Mouse (Mus musculus) hindbrain, embryonic 11.5 days (tissue): ENCODE measurements around the gene Ppp1r1a. TPM values are rescaled to one million over a fixed set of nuclear protein-coding genes. Genes with fewer than 3 reads are reported as not detected.

Experiments used
- ATAC-seq: fragments of 200-750 bp; cut with Nextera tagmentation; 2 replicates; pipeline ENCODE4 v1.8.0; 2017; ENCODE audit warnings: mild to moderate bottlenecking, moderate TSS enrichment, moderate library complexity; ENCODE audit not compliant: low FRiP score
- DNase-seq: peaks from one replicate; pipeline ENCODE4 v3.0.0-alpha.2; 2015; ENCODE audit warnings: low spot score
- H3K27ac ChIP-seq: fragments of 300-500 bp; sonication (generic); 2 replicates; pipeline ENCODE4 v1.5.1; 2014; ENCODE audit warnings: mild to moderate bottlenecking, low read depth, low read length
- H3K27me3 ChIP-seq: fragments of 300-500 bp; sonication (generic); 2 replicates; pipeline ENCODE4 v1.6.1; 2014; ENCODE audit warnings: mild to moderate bottlenecking, low read length, moderate library complexity, mixed read lengths; ENCODE audit not compliant: control insufficient read depth, insufficient read depth
- H3K36me3 ChIP-seq: fragments of 300-500 bp; sonication (generic); 2 replicates; pipeline ENCODE4 v1.6.1; 2014; ENCODE audit warnings: mild to moderate bottlenecking, low read length, moderate library complexity, mixed read lengths; ENCODE audit not compliant: control insufficient read depth, insufficient read depth
- H3K4me1 ChIP-seq: fragments of 300-500 bp; sonication (generic); replicated peaks from 2 replicates; pipeline ENCODE4 v1.6.1; 2014; ENCODE audit warnings: low read length, mixed read lengths; ENCODE audit not compliant: control insufficient read depth, insufficient read depth
- H3K4me2 ChIP-seq: fragments of 300-500 bp; sonication (generic); replicated peaks from 2 replicates; pipeline ENCODE4 v1.6.1; 2014; ENCODE audit warnings: mild to moderate bottlenecking, low read depth, low read length
- H3K4me3 ChIP-seq: fragments of 300-500 bp; sonication (generic); 2 replicates; pipeline ENCODE4 v1.5.1; 2014; ENCODE audit warnings: low read depth, low read length
- H3K9ac ChIP-seq: fragments of 300-500 bp; sonication (generic); 2 replicates; pipeline ENCODE4 v1.6.1; 2014; ENCODE audit warnings: low read depth, low read length
- H3K9me3 ChIP-seq: fragments of 300-500 bp; sonication (generic); 2 replicates; pipeline ENCODE4 v1.6.1; 2016; ENCODE audit warnings: low read length; ENCODE audit not compliant: control insufficient read depth
- WGBS: fragments of 180-500 bp; shearing (Covaris S2); extraction: QIAGEN DNeasy Blood & Tissue Kit; methylation state at CpG from one replicate; pipeline ENCODE4 v1.1.7; 2014; 5-methylcytosine and 5-hydroxymethylcytosine counted together
- polyA plus RNA-seq: library from polyadenylated mRNA; unstranded; fragments of >200 nt; fragmentation: Nextera tagmentation; extraction: Ambion mirVana; gene quantifications from 2 replicates; pipeline ENCODE4 v1.2.1, GENCODE M21; 2014

The Ppp1r1a gene
- polyA plus RNA-seq, 1 experiment from 2014 or later = 53.7 TPM

DNA sequence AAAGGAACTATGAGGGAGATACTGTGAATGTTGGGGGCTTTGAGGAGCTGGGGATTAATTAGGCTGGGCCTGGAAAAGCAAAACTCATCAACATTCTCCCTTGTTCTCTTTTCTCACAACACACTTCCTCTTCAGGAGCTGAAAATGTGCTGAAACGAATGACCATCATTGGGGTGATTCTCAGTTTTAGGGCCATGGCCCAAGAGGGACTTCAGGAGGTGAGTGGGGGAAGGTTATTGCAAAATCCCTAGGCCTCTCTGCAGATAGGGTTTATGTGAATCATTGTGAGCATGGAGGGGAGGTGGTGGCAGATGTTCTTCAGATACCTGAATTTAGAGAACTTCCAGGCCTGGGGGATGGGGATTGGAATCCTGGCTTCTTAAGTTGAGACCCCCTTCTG, 51.1 kb downstream of the Ppp1r1a start:
- Histone ChIP-seq H3K4me3 (no peak overlapping the region), H3K27me3 (no peaks in the 10 kb centered on the region), H3K9me3 (no peaks in the 10 kb centered on the region), H3K4me2 (no peak overlapping the region), H3K9ac (no peak overlapping the region), H3K36me3 (no peaks in the 10 kb centered on the region), H3K4me1 (no peaks in the 10 kb centered on the region), H3K27ac (no peak overlapping the region)
- ATAC-seq (no peak), DNase-seq (no peak)
- WGBS = 73% methylated on average over 1 of the region's 1 CpGs

DNA sequence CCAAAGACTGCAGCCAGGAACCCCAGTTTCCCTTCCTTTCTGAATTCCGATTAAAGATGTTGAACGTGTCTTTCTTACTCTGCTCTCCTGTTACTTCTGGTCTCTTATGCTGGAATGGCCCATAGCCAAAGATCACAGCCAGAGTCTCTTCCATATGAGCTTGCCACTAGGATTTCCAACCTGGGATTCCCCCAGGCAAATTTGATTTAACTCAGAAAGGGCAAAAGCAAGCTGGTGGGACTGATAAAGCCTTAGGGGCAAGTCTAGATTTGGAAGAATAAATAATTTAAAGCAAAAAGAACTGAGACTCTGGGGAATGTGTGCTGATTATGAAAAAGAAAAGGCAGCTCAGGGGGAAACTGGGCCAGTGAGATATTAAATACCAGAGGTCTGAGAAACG, 52.7 kb downstream of the Ppp1r1a start:
- 70% methylated on average over 3 of the region's 3 CpGs for WGBS
- no peak for DNase-seq
- Histone ChIP-seq H3K4me3 (no peak overlapping the region), H3K4me1 (no peaks in the 10 kb centered on the region), H3K27ac (no peak overlapping the region), H3K36me3 (no peaks in the 10 kb centered on the region), H3K9me3 (no peaks in the 10 kb centered on the region), H3K27me3 (no peaks in the 10 kb centered on the region), H3K4me2 (no peak overlapping the region), H3K9ac (no peak overlapping the region)
- no peak for ATAC-seq

DNA sequence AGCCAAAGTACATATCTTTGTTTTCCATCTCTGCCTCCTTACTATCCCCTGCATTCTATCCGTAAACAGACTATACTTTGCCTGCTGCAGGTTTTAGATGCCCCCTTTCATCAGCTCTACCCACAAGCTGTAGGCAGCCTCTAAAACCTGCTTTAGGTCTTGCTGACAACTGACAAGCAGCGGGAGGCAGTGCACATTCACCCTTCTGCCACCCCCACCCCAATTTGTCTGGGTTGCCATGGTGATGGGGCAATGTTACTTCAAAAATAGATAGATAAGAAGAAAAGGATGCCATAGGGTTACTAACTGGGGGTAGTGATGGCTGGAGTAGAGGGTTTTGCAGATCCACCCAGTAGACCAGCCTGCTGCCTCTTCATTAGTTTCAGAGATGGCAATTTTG, 53.3 kb downstream of the Ppp1r1a start:
- no peaks in the 10 kb centered on the region for H3K4me1 ChIP-seq
- H3K4me2 ChIP-seq = no peak overlapping the region
- DNase-seq (no peak), ATAC-seq (no peak)
- H3K36me3 ChIP-seq = no peaks in the 10 kb centered on the region
- H3K4me3 ChIP-seq = no peak overlapping the region
- H3K27me3 ChIP-seq = no peaks in the 10 kb centered on the region
- WGBS = 47% methylated on average over 2 of the region's 2 CpGs
- H3K27ac ChIP-seq = no peak overlapping the region
- H3K9ac ChIP-seq = no peak overlapping the region
- no peaks in the 10 kb centered on the region for H3K9me3 ChIP-seq

DNA sequence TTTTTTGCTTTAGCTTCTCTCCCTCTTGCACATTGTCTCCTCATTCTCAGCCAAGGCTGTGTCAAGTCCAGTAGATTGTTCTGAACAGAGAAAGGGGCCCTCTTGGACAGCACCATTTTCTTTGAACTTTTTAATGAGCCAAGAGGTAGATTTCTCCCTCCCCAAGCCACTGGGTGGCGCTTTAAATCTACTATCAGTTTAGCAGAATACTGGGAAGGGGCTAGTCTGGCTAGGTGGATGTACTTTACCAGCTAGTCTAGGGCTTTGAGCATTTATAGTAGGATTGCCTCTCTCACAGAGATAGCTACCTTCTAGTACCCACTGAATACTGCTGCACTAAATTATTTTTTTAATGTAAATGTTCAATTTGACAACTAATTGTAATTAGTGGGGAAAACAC, 55.3 kb downstream of the Ppp1r1a start:
- H3K4me2 ChIP-seq = no peak overlapping the region
- H3K9ac ChIP-seq = no peak overlapping the region
- H3K4me3 ChIP-seq = no peak overlapping the region
- H3K36me3 ChIP-seq = no peaks in the 10 kb centered on the region
- H3K4me1 ChIP-seq = no peaks in the 10 kb centered on the region
- H3K27ac ChIP-seq = no peak overlapping the region
- DNase-seq (peak; percentile 78), ATAC-seq (peak; percentile 66)
- 0% methylated on average over 1 of the region's 1 CpGs for WGBS
- H3K9me3 ChIP-seq = no peaks in the 10 kb centered on the region
- no peaks in the 10 kb centered on the region for H3K27me3 ChIP-seq

Other genes starting within 250 kb of the Ppp1r1a start
- 0.11 and 0.34 TPM in 2 replicates for gene Gpr84, start 227.4 kb downstream of the Ppp1r1a start, polyA plus RNA-seq
- gene Zfp385a, start 197.9 kb downstream of the Ppp1r1a start, polyA plus RNA-seq = 19.7 and 22.2 TPM in 2 replicates
- 16.4 and 20.0 TPM in 2 replicates for gene Itga5, start 171.2 kb downstream of the Ppp1r1a start, polyA plus RNA-seq
- not detected in 2 replicates for gene Gtsf1, start 107.5 kb downstream of the Ppp1r1a start, polyA plus RNA-seq
- not detected in 2 replicates for gene Gtsf2, start 89.5 kb downstream of the Ppp1r1a start, polyA plus RNA-seq
- gene Nckap1l, start 84.2 kb downstream of the Ppp1r1a start, polyA plus RNA-seq = 1.8 and 2.7 TPM in 2 replicates
- 38.1 and 39.0 TPM in 2 replicates for gene Pde1b, start 35.0 kb downstream of the Ppp1r1a start, polyA plus RNA-seq
- not detected in 2 replicates for gene Glycam1, start 27.1 kb upstream of the Ppp1r1a start, polyA plus RNA-seq
- gene Mucl1, start 217.5 kb upstream of the Ppp1r1a start, polyA plus RNA-seq = not detected in 2 replicates